23 mouse cellular contexts compared by ENCODE assay signal in genomic region chr9:44508124-44508619, GRCm38 (mm10). TPM values are rescaled to one million over a fixed set of nuclear protein-coding genes. Genes with fewer than 3 reads are reported as not detected.
DNase-seq lines count a peak whose midpoint lies in the region; ATAC-seq lines count a peak whose summit lies in the region.
"Had no signal": no experiment of that assay in that cellular context is flagged by ENCODE, and none has a peak within 500 bp of the region (broad histone marks: within the 10 kb centered on the region; RNA-seq: fewer than 3 reads in every experiment).

No protein-coding gene starts in this region.

- no peak overlapping the region for H3K9ac ChIP-seq in intestine, embryonic 15.5 days
- H3K9ac ChIP-seq: limb, embryonic 15.5 days; liver, embryonic 15.5 days; midbrain, embryonic 12.5 days; neural tube, embryonic 12.5 days had no signal

- H3K27me3 ChIP-seq in intestine, embryonic 15.5 days (replicated peaks) = no peaks in the 10 kb centered on the region
- H3K27me3 ChIP-seq: limb, embryonic 15.5 days; liver, embryonic 15.5 days; Patski had no signal

- 81% methylated on average over 18 of the region's 18 CpGs for WGBS in intestine, embryonic 15.5 days

- DNase-seq in adrenal gland, adult (ENCODE audit: inconsistent age in 2 of 2, low spot score in 1 of 2) = peak; percentile 17 to 27
- DNase-seq in adrenal gland, postnatal 4 days (ENCODE audit: low spot score in 2 of 2) = no peak
- peak; percentile 13 for DNase-seq in gastrocnemius, postnatal 25 days
- DNase-seq in gastrocnemius, adult 18-20 months (ENCODE audit: low spot score) = no peak
- peak; percentile 3 for DNase-seq in layer of hippocampus, adult 11-12 months (ENCODE audit: low spot score)
- no peak for DNase-seq in layer of hippocampus, postnatal 25 days (ENCODE audit: extremely low spot score in 1 of 2, low spot score in 1 of 2)
- DNase-seq in cerebellum, adult 9-11 months = peak; percentile 59
- DNase-seq: heart, postnatal 36 days; right cerebral cortex, postnatal 4 days had no signal

- peaks cover 29% of the 10 kb centered on the region for H3K36me3 ChIP-seq in intestine, embryonic 15.5 days

- no peaks in the 10 kb centered on the region for H3K9me3 ChIP-seq in intestine, embryonic 15.5 days
- H3K9me3 ChIP-seq: forebrain, embryonic 13.5 days; heart, embryonic 10.5 days; limb, embryonic 15.5 days; liver, embryonic 15.5 days; midbrain, embryonic 12.5 days; neural tube, embryonic 12.5 days had no signal

- H3K4me2 ChIP-seq in intestine, embryonic 15.5 days (replicated peaks) = no peak overlapping the region
- H3K4me2 ChIP-seq: forebrain, embryonic 13.5 days; limb, embryonic 15.5 days; liver, embryonic 15.5 days; midbrain, embryonic 12.5 days; neural tube, embryonic 12.5 days had no signal

- no peak overlapping the region for H3K27ac ChIP-seq in intestine, embryonic 15.5 days
- H3K27ac ChIP-seq: forebrain, embryonic 13.5 days; hindbrain, postnatal 0 days; liver, embryonic 15.5 days; midbrain, embryonic 12.5 days; neural tube, embryonic 12.5 days had no signal

- no peak for ATAC-seq in intestine, embryonic 15.5 days
- ATAC-seq: CD4-positive, CD25-positive, alpha-beta regulatory T cell, adult 4 months; forebrain, embryonic 13.5 days; hindbrain, postnatal 0 days had no signal

- peaks cover 35% of the 10 kb centered on the region for H3K4me1 ChIP-seq in intestine, embryonic 15.5 days (replicated peaks)

- H3K4me3 ChIP-seq in intestine, embryonic 15.5 days (replicated peaks) = no peak overlapping the region
- H3K4me3 ChIP-seq: forebrain, embryonic 13.5 days; heart, embryonic 10.5 days; limb, embryonic 15.5 days; liver, embryonic 15.5 days; midbrain, embryonic 12.5 days; neural tube, embryonic 12.5 days had no signal

RNA-seq across cellular contexts. Expression of gene Bcl9l, which starts 25.5 kb away (rescaled TPM):
- total RNA-seq in adrenal gland, postnatal 4 days (2021) = 10 to 100 TPM; 86.4 to 97.9 TPM
- total RNA-seq in gastrocnemius, postnatal 25 days (2021) = 10 to 100 TPM; 33.6 to 40.7 TPM
- 10 to 100 TPM; 36.0 to 36.6 TPM for total RNA-seq in gastrocnemius, adult 18-20 months (2021)
- 10 to 100 TPM; 59.2 to 78.1 TPM for total RNA-seq in layer of hippocampus, postnatal 25 days (2021)
- polyA plus RNA-seq in intestine, embryonic 15.5 days (2015; fragmentation: Nextera tagmentation; extraction: Ambion mirVana) = 7.5 and 7.8 TPM in 2 replicates

RNA-seq across cellular contexts. Expression of gene Upk2, which starts 53.4 kb away (rescaled TPM):
- total RNA-seq in adrenal gland, postnatal 4 days (2021) = not detected
- total RNA-seq in gastrocnemius, postnatal 25 days (2021) = under 1 TPM; 0.32 to 0.43 TPM
- under 1 TPM; 0.43 to 0.83 TPM for total RNA-seq in gastrocnemius, adult 18-20 months (2021)
- not detected for total RNA-seq in layer of hippocampus, postnatal 25 days (2021)
- 1.2 TPM in 2 replicates for polyA plus RNA-seq in intestine, embryonic 15.5 days (2015; fragmentation: Nextera tagmentation; extraction: Ambion mirVana)
- total RNA-seq: adrenal gland, postnatal 14 days; heart, postnatal 36 days; hindbrain, postnatal 0 days; left cerebral cortex, postnatal 25 days; megakaryocyte progenitor cell, adult 5-6 weeks; monocyte, adult 5-6 weeks had no signal
- polyA plus RNA-seq: CD4-positive, CD25-positive, alpha-beta regulatory T cell, adult 4 months; forebrain, embryonic 13.5 days; heart, embryonic 10.5 days; hindbrain, postnatal 0 days; liver, embryonic 15.5 days; midbrain, embryonic 12.5 days; Patski had no signal

RNA-seq across cellular contexts. Expression of gene Cxcr5, which starts 53.5 kb away (rescaled TPM):
- total RNA-seq in adrenal gland, postnatal 4 days (2021) = under 1 TPM in 1 of 2 experiments, not detected in 1; 0.23 TPM
- total RNA-seq in gastrocnemius, postnatal 25 days (2021) = not detected
- total RNA-seq in gastrocnemius, adult 18-20 months (2021) = not detected
- not detected for total RNA-seq in layer of hippocampus, postnatal 25 days (2021)
- polyA plus RNA-seq in intestine, embryonic 15.5 days (2015; fragmentation: Nextera tagmentation; extraction: Ambion mirVana) = 1.3 TPM in 2 replicates
- total RNA-seq: hindbrain, postnatal 0 days; left cerebral cortex, postnatal 25 days; megakaryocyte progenitor cell, adult 5-6 weeks had no signal
- polyA plus RNA-seq: forebrain, embryonic 13.5 days; heart, embryonic 10.5 days; hindbrain, postnatal 0 days; liver, embryonic 15.5 days; midbrain, embryonic 12.5 days; neural tube, embryonic 12.5 days; Patski had no signal

Comparison
In these comparisons a context has a peak if more than half of its experiments do, and no peak if none do; other contexts are left out.
1. DNase-seq: peak in adrenal gland, adult (2 of 2), gastrocnemius, postnatal 25 days (single experiment), layer of hippocampus, adult 11-12 months (single experiment) and cerebellum, adult 9-11 months (single experiment); none in adrenal gland, postnatal 4 days (0 of 2), gastrocnemius, adult 18-20 months (single experiment) and layer of hippocampus, postnatal 25 days (0 of 2).